Mouse (Mus musculus): ENCODE results near the gene Fam136a. TPM values are rescaled to one million over a fixed set of nuclear protein-coding genes. Genes with fewer than 3 reads are reported as not detected.
"Not testable (repeated sequence)": the region's sequence is repeated elsewhere in the genome, so short reads cannot be mapped to it uniquely, and the experiment has no call there.

Fam136a gene
- polyA plus RNA-seq, 1 experiment from 2014 or later: 133 TPM

DNA sequence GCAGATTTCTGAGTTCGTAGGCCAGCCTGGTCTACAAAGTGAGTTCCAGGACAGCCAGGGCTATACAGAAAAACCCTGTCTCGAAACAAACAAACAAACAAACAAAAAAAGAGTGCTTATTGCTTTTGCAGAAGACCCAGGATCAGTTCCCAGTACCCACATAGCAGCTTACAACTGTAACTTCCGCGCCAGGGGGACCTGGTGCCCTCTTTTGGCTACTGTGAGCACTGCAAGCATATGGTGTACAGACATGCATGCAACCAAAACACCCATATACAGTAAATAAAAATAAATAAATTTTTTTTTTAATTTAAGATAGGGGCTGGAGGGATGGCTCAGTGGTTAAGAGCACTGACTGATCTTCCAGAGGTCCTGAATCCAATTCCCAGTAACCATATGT lies 29.1 kb upstream of the Fam136a start:
- WGBS: 85% methylated on average over 4 of the region's 4 CpGs
- not testable (repeated sequence) for H3K9ac ChIP-seq; H3K9me3 ChIP-seq; ATAC-seq (ENCODE audit: low FRiP score, low read depth); H3K27ac ChIP-seq; H3K4me1 ChIP-seq; H3K4me3 ChIP-seq; H3K4me2 ChIP-seq (replicated peaks); H3K36me3 ChIP-seq; H3K27me3 ChIP-seq

- Histone ChIP-seq H3K4me3 (no peak overlapping the region), H3K4me2 (replicated peaks) (peak overlapping the region; percentile 14; the same call in 1 of the 2 replicates), H3K9ac (no peak overlapping the region), H3K27me3 (no peaks in the 10 kb centered on the region), H3K36me3 (no peaks in the 10 kb centered on the region), H3K9me3 (no peaks in the 10 kb centered on the region), H3K4me1 (0 out of 2 replicates have a peak, but pooled peaks cover 8% of the 10 kb centered on the region), H3K27ac (no peak overlapping the region)
- WGBS: 39% methylated on average over 7 of the region's 7 CpGs
- no peak for ATAC-seq (ENCODE audit: low FRiP score, low read depth)
Observed at GRCm38 (mm10) chr6:86343656-86344055, 21.8 kb upstream of the Fam136a start.

- ATAC-seq (ENCODE audit: low FRiP score, low read depth): no peak
- Histone ChIP-seq H3K4me2 (replicated peaks) (no peak overlapping the region), H3K4me1 (0 out of 2 replicates have a peak, but pooled peaks cover 8% of the 10 kb centered on the region), H3K9me3 (no peaks in the 10 kb centered on the region), H3K27me3 (no peaks in the 10 kb centered on the region), H3K27ac (no peak overlapping the region), H3K4me3 (no peak overlapping the region), H3K9ac (no peak overlapping the region), H3K36me3 (no peaks in the 10 kb centered on the region)
- 52% methylated on average over 2 of the region's 2 CpGs for WGBS
Observed at GRCm38 (mm10) chr6:86346063-86346462, 19.4 kb upstream of the Fam136a start.

DNA sequence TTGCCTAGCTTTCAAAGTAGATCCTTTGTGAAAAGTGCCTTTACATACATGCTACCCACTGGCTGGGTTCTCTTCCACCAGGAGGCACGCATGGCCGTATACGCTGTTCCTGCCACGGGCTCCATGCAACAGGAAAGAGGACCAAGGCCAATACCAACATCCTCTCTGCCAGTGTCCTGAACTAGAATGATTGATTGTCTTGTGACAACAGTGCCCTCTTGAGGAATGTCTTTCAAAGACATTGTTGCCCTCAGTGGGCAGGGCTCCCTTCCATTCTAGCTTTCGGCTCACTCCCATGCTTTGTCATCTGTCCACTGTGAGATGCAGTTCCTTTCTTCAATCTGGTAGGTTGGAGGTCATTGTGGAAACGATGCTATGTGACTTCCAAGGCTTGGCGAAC lies 16.2 kb upstream of the Fam136a start:
- no peak overlapping the region for H3K27ac ChIP-seq
- no peak for ATAC-seq (ENCODE audit: low FRiP score, low read depth)
- H3K4me3 ChIP-seq: no peak overlapping the region
- no peaks in the 10 kb centered on the region for H3K9me3 ChIP-seq
- H3K36me3 ChIP-seq: no peaks in the 10 kb centered on the region
- H3K9ac ChIP-seq: no peak overlapping the region
- H3K4me2 ChIP-seq (replicated peaks): no peak overlapping the region
- 64% methylated on average over 7 of the region's 7 CpGs for WGBS
- no peaks in the 10 kb centered on the region for H3K27me3 ChIP-seq
- 0 out of 2 replicates have a peak, but pooled peaks cover 1% of the 10 kb centered on the region for H3K4me1 ChIP-seq

GRCm38 (mm10) chr6:86354948-86355347 lies 10.5 kb upstream of the Fam136a start:
- H3K27ac ChIP-seq: no peak overlapping the region
- ATAC-seq (ENCODE audit: low FRiP score, low read depth): no peak
- no peak overlapping the region for H3K4me3 ChIP-seq
- no peaks in the 10 kb centered on the region for H3K9me3 ChIP-seq
- 51% methylated on average over 3 of the region's 3 CpGs for WGBS
- no peaks in the 10 kb centered on the region for H3K36me3 ChIP-seq
- H3K4me1 ChIP-seq: no peaks in the 10 kb centered on the region
- H3K4me2 ChIP-seq (replicated peaks): no peak overlapping the region
- H3K9ac ChIP-seq: no peak overlapping the region
- no peaks in the 10 kb centered on the region for H3K27me3 ChIP-seq

DNA sequence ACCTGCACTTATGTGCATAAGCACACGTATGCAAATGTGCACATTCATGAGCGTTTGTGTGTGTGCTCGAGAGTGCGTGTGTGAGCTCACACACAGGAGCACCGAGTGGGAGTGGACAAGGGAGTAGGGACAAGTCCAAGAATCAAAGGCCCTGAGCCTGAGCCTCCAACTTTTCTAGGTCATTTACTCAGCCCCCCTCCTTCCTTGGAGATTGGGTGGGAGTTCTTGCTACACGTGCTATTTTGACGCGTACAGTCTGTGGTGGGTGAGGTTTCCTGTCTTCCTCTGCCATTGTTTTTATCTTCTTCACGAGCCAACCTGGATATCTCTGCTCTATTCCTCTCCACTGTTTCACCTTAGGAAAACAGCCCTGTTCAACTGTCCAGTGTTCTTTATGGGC lies 8.5 kb upstream of the Fam136a start:
- H3K36me3 ChIP-seq: no peaks in the 10 kb centered on the region
- H3K4me2 ChIP-seq (replicated peaks): no peak overlapping the region
- no peak overlapping the region for H3K4me3 ChIP-seq
- ATAC-seq (ENCODE audit: low FRiP score, low read depth): no peak
- H3K9ac ChIP-seq: no peak overlapping the region
- H3K27me3 ChIP-seq: no peaks in the 10 kb centered on the region
- 81% methylated on average over 9 of the region's 9 CpGs for WGBS
- no peaks in the 10 kb centered on the region for H3K4me1 ChIP-seq
- no peak overlapping the region for H3K27ac ChIP-seq
- no peaks in the 10 kb centered on the region for H3K9me3 ChIP-seq

DNA sequence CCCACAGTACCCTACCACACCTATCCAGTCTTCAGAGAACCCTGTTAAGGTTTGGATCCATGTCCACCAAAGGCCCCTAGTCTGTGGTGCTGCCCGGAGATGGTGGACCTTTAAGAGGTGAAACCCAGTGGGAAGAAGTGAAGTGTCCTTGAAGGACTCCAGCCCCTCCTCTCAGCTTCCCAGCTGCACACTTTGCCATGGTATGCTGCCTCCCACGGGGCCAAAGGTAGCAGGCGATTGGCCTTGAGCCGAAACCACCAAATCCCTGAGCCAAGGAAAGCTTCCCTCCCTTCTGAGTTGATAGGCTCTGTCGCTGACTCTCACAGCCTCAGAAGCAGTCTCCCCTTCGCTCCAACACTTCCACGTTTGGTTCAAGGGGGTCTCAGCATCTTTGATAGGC lies 4.8 kb upstream of the Fam136a start:
- no peak for ATAC-seq (ENCODE audit: low FRiP score, low read depth)
- no peak overlapping the region for H3K4me3 ChIP-seq
- no peak overlapping the region for H3K9ac ChIP-seq
- no peaks in the 10 kb centered on the region for H3K9me3 ChIP-seq
- 69% methylated on average over 7 of the region's 7 CpGs for WGBS
- no peak overlapping the region for H3K4me2 ChIP-seq (replicated peaks)
- H3K36me3 ChIP-seq: no peaks in the 10 kb centered on the region
- no peak overlapping the region for H3K27ac ChIP-seq
- no peaks in the 10 kb centered on the region for H3K4me1 ChIP-seq
- H3K27me3 ChIP-seq: no peaks in the 10 kb centered on the region

- Histone ChIP-seq H3K36me3 (no peaks in the 10 kb centered on the region), H3K27me3 (no peaks in the 10 kb centered on the region), H3K9ac (no peak overlapping the region), H3K4me2 (replicated peaks) (no peak overlapping the region), H3K4me3 (no peak overlapping the region), H3K4me1 (peaks cover 4% of the 10 kb centered on the region), H3K27ac (no peak overlapping the region), H3K9me3 (no peaks in the 10 kb centered on the region)
- no peak for ATAC-seq (ENCODE audit: low FRiP score, low read depth)
- WGBS: 86% methylated on average over 7 of the region's 7 CpGs
Observed at GRCm38 (mm10) chr6:86361373-86361772, 4.1 kb upstream of the Fam136a start.

- 0 out of 2 replicates have a peak, but pooled peaks have one; percentile 29 for ATAC-seq (ENCODE audit: low FRiP score, low read depth)
- H3K4me2 ChIP-seq (replicated peaks): peak overlapping the region; percentile 92
- H3K9me3 ChIP-seq: no peaks in the 10 kb centered on the region
- 2% methylated on average over 17 of the region's 17 CpGs for WGBS
- no peaks in the 10 kb centered on the region for H3K27me3 ChIP-seq
- H3K4me3 ChIP-seq: peak overlapping the region; percentile 75
- peak overlapping the region; percentile 67 for H3K9ac ChIP-seq
- H3K27ac ChIP-seq: no peak overlapping the region
- H3K36me3 ChIP-seq: peaks cover 22% of the 10 kb centered on the region
- peaks cover 11% of the 10 kb centered on the region for H3K4me1 ChIP-seq
Observed at GRCm38 (mm10) chr6:86364442-86365141, 854 bp upstream of the Fam136a start.

DNA sequence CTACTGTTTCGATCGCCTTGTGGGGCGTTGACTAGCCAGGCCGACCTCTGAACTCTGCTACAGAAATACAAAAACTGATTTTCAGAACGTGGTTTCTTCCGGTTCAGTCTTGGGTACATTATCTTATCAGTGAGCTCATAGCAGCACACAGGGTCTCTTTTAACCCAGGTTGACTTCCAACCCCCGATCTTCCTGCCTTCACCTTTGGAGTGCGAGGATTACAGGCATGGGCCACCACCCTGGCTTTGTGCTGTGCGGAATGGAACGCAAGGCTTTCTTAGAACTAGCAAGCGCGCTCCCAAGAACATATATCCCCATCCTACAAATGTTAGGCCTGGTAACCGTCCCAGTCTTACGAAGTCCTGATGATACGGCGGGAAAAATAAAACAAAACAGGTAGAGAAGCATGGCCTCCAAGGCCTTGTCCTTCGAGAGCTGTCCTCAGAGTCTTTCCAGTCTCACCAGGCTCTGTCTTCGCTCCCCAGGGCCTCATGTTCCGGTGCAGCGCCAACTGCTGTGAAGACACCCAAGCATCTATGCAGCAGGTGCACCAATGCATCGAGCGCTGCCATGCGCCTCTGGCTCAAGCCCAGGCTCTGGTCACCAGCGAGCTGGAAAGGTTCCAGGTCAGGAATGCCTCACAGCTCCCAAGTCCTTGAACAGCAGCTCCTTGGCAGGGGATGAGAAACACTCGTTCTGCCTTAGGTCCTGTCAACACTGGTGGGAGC lies 843 bp downstream of the Fam136a start:
- H3K4me2 ChIP-seq (replicated peaks): peak overlapping the region; percentile 92

DNA sequence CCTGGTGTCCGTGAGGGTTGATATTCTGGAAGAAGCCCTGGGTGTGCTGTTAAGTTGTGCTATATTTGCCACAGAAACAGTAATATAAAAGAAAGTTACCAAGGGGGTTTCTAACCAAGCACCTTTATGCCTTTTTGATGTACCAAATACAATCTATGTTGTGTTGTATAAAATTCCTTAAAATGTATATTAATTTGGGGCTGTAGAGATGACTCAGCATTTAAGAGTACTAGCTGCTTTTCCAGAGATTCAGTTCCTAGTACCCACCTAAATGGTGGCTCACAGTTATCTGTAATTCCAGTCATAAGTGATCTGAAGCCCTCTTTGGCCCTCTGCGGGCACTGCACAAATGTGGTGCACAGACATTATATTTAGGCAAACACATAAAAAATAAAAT lies 1.4 kb downstream of the Fam136a start:
- peak overlapping the region; percentile 75 for H3K4me3 ChIP-seq
- peak overlapping the region; percentile 92 for H3K4me2 ChIP-seq (replicated peaks)
- peaks cover 22% of the 10 kb centered on the region for H3K36me3 ChIP-seq
- no peak for ATAC-seq (ENCODE audit: low FRiP score, low read depth)
- H3K4me1 ChIP-seq: peaks cover 19% of the 10 kb centered on the region
- no peaks in the 10 kb centered on the region for H3K27me3 ChIP-seq
- no peak overlapping the region for H3K27ac ChIP-seq
- peak overlapping the region; percentile 85; the same call in 1 of the 2 replicates for H3K9ac ChIP-seq
- WGBS: 75% methylated on average over 2 of the region's 2 CpGs
- no peaks in the 10 kb centered on the region for H3K9me3 ChIP-seq

More for the DNA sequence above, 843 bp downstream of the Fam136a start:
- 47% methylated on average over 25 of the region's 25 CpGs for WGBS
- peak overlapping the region; percentile 75 for H3K4me3 ChIP-seq
- ATAC-seq (ENCODE audit: low FRiP score, low read depth): no peak
- H3K9ac ChIP-seq: peak overlapping the region; percentile 85
- no peaks in the 10 kb centered on the region for H3K27me3 ChIP-seq
- peaks cover 22% of the 10 kb centered on the region for H3K36me3 ChIP-seq
- H3K4me1 ChIP-seq: peaks cover 19% of the 10 kb centered on the region
- H3K27ac ChIP-seq: peak overlapping the region; percentile 72
- no peaks in the 10 kb centered on the region for H3K9me3 ChIP-seq

DNA sequence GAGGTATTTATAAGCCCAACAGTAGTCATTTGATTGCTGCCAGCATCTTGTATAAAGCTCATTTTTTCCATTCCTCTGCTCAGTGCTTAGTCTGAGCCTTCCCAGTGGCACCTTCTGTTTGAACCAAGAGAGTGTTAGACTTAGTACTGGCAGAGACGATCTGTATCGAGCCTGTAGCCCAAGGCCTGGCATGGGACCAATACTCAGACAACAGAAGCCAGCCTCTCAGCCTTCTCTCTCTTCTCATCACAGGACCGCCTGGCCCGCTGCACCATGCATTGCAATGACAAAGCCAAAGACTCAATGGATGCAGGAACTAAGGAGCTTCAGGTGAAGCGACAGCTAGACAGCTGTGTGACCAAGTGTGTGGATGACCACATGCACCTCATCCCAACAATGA lies 3.0 kb downstream of the Fam136a start:
- ATAC-seq (ENCODE audit: low FRiP score, low read depth): no peak
- Histone ChIP-seq H3K27me3 (no peaks in the 10 kb centered on the region), H3K36me3 (peaks cover 22% of the 10 kb centered on the region), H3K9ac (no peak overlapping the region), H3K9me3 (no peaks in the 10 kb centered on the region), H3K4me2 (replicated peaks) (no peak overlapping the region), H3K27ac (no peak overlapping the region), H3K4me1 (peaks cover 35% of the 10 kb centered on the region), H3K4me3 (no peak overlapping the region)
- 95% methylated on average over 5 of the region's 5 CpGs for WGBS
